ENCODE assay signal across 8 mouse cellular contexts in the genomic region with DNA sequence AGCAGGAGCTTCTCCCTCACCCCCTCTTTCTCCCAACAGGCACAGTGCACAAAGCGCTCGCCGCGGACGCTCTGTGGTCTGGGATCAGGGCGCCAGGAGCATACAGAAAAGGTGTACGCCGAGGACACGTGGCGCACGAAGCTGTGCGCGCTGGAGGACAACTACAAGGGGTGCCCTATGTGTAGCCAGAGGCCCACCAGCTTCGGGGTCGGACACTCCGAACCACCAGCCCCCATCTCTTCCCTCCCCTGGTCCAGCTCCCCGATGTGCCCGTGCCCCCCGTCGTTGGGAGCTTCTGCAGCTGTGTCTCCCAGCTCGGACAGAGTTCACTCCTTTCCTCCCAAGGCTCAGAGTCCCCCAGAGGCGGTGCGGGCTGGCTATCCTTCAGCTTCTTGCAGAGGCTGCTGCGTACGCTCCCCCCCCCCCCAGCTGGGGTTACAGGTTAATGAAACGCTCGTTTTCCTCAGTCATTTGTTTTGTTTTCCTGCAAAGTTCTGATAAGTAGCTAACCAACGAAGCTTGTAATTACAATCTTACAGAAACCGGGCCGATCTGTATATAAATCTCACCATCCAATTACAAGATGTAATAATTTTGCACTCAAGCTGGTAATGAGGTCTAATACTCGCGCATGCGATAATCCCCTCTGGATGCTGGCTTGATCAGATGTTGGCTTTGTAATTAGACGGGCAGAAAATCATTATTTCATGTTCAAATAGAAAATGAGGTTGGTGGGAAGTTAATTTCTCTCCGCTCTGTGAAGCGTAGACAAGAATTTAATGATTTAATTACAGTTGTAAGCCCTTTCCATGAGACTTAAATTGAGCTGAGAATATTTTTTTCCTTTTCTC. TPM values are rescaled to one million over a fixed set of nuclear protein-coding genes. Genes with fewer than 3 reads are reported as not detected.
DNase-seq lines count a peak whose midpoint lies in the region; ATAC-seq and TF ChIP-seq lines count a peak whose summit lies in the region.

No protein-coding gene starts in this region.

- no peaks in the 10 kb centered on the region for H3K9me3 ChIP-seq in heart, embryonic 15.5 days (replicated peaks)
- no peaks in the 10 kb centered on the region for H3K9me3 ChIP-seq in neural tube, embryonic 13.5 days

- 12% methylated on average over 36 of the region's 36 CpGs for WGBS in heart, embryonic 15.5 days
- 1% methylated on average over 36 of the region's 36 CpGs for WGBS in neural tube, embryonic 13.5 days

- peak overlapping the region; percentile 70 for H3K4me2 ChIP-seq in heart, embryonic 15.5 days
- H3K4me2 ChIP-seq in neural tube, embryonic 13.5 days: peak overlapping the region; percentile 52

- no peak overlapping the region for H3K27ac ChIP-seq in heart, embryonic 15.5 days
- no peak overlapping the region for H3K27ac ChIP-seq in embryonic fibroblast, embryonic 13.5 days (ENCODE audit: insufficient read depth, low read length)
- 0 out of 2 replicates have a peak overlapping the region, but pooled peaks have one; percentile 25 for H3K27ac ChIP-seq in neural tube, embryonic 13.5 days (replicated peaks)

- peaks cover 82% of the 10 kb centered on the region for H3K27me3 ChIP-seq in heart, embryonic 15.5 days
- peaks cover 88% of the 10 kb centered on the region for H3K27me3 ChIP-seq in neural tube, embryonic 13.5 days

- H3K9ac ChIP-seq in heart, embryonic 15.5 days: peak overlapping the region; percentile 49; the same call in 1 of the 2 replicates
- peak overlapping the region; percentile 9; the same call in 1 of the 2 replicates for H3K9ac ChIP-seq in neural tube, embryonic 13.5 days

- peaks cover 55% of the 10 kb centered on the region for H3K4me1 ChIP-seq in heart, embryonic 15.5 days (replicated peaks)
- H3K4me1 ChIP-seq in embryonic fibroblast, embryonic 13.5 days (ENCODE audit: control insufficient read depth, insufficient read depth, low read length): no peaks in the 10 kb centered on the region
- H3K4me1 ChIP-seq in neural tube, embryonic 13.5 days (replicated peaks): peaks cover 72% of the 10 kb centered on the region

- TF ChIP-seq POLR2A in embryonic fibroblast, embryonic 13.5 days (IDR thresholded peaks at IDR 0.05; ENCODE audit: low read depth, low read length): no peak

- TF ChIP-seq CTCF in embryonic fibroblast, embryonic 13.5 days (IDR thresholded peaks at IDR 0.05; ENCODE audit: borderline replicate concordance, insufficient read depth, low read length): no peak

- ATAC-seq in heart, embryonic 15.5 days (replicated peaks; ENCODE audit: insufficient number of reproducible peaks, insufficient read depth, low FRiP score, low read depth): no peak
- no peak for ATAC-seq in neural tube, embryonic 13.5 days (ENCODE audit: low read depth)
- ATAC-seq in CD4-positive, CD25-positive, alpha-beta regulatory T cell, adult 4 months: no peak

- H3K36me3 ChIP-seq in heart, embryonic 15.5 days: no peaks in the 10 kb centered on the region
- no peaks in the 10 kb centered on the region for H3K36me3 ChIP-seq in neural tube, embryonic 13.5 days

- DNase-seq in heart, postnatal 4 days: no peak
- peak; percentile 56 for DNase-seq in kidney, postnatal 14 days
- DNase-seq in cerebellum, adult 8-10 months: no peak
- no peak for DNase-seq in natural killer cell, adult 2 months (ENCODE audit: low spot score in 2 of 2)

- H3K4me3 ChIP-seq in heart, embryonic 15.5 days: peak overlapping the region; percentile 46
- peak overlapping the region; percentile 12; the same call in 1 of the 2 replicates for H3K4me3 ChIP-seq in embryonic fibroblast, embryonic 13.5 days (ENCODE audit: insufficient read depth, low read length)
- H3K4me3 ChIP-seq in neural tube, embryonic 13.5 days: peak overlapping the region; percentile 30

RNA-seq across cellular contexts. Expression of a gene that starts 2.8 kb away (rescaled TPM):
- 13.9 and 17.3 TPM in 2 replicates for polyA plus RNA-seq in heart, embryonic 15.5 days (2015; fragmentation: Nextera tagmentation; extraction: Ambion mirVana)
- total RNA-seq in heart, postnatal 4 days (2021): 10 to 100 TPM; 24.0 to 29.3 TPM
- polyA plus RNA-seq in embryonic fibroblast, embryonic 13.5 days (2011; ENCODE audit: insufficient read length, low read depth, missing spikeins): 11.7 and 17.4 TPM in 2 replicates
- polyA plus RNA-seq in neural tube, embryonic 13.5 days (2015; fragmentation: Nextera tagmentation; extraction: Ambion mirVana): 6.8 and 9.9 TPM in 2 replicates
- polyA plus RNA-seq in CD4-positive, CD25-positive, alpha-beta regulatory T cell, adult 4 months (2017; shearing (Covaris generic)): not detected
